Mouse (Mus musculus) brain, embryonic 14.5 days (tissue): ENCODE data around the gene Ufl1.

Experiments
- CTCF ChIP-seq: fragments of 200-500 bp; IDR thresholded peaks from 2 replicates; pipeline ENCODE4 v1.5.1; 2012; ENCODE audit warnings: inconsistent platforms, mild to moderate bottlenecking, moderate library complexity, borderline replicate concordance; ENCODE audit not compliant: insufficient read depth, insufficient read length; ENCODE audit errors: extremely low read depth
- POLR2A ChIP-seq: fragments of 200-500 bp; IDR thresholded peaks from 2 replicates; pipeline ENCODE4 v1.6.1; 2012; ENCODE audit warnings: mild to moderate bottlenecking, inconsistent platforms, borderline replicate concordance; ENCODE audit not compliant: poor library complexity, insufficient read depth, insufficient read length, severe bottlenecking; ENCODE audit errors: extremely low read depth

- no peak for TF ChIP-seq CTCF
- no peak for TF ChIP-seq POLR2A
Observed at GRCm38 (mm10) chr4:25206166-25206565, 75.5 kb downstream of the Ufl1 start.
